Mouse (Mus musculus) stomach, postnatal 0 days (tissue): ENCODE data around the gene Reps2.
A peak's percentile ranks its signal among the peaks of the same experiment; 100 is the strongest.

Experiments
- CTCF ChIP-seq: IDR thresholded peaks from 2 replicates; pipeline ENCODE4 v1.5.1; 2016; ENCODE audit warnings: antibody characterized with exemption, low read depth, mild to moderate bottlenecking, moderate library complexity
- EP300 ChIP-seq: optimal IDR thresholded peaks from 2 replicates; pipeline ENCODE3; 2016; ENCODE audit warnings: antibody characterized with exemption

DNA sequence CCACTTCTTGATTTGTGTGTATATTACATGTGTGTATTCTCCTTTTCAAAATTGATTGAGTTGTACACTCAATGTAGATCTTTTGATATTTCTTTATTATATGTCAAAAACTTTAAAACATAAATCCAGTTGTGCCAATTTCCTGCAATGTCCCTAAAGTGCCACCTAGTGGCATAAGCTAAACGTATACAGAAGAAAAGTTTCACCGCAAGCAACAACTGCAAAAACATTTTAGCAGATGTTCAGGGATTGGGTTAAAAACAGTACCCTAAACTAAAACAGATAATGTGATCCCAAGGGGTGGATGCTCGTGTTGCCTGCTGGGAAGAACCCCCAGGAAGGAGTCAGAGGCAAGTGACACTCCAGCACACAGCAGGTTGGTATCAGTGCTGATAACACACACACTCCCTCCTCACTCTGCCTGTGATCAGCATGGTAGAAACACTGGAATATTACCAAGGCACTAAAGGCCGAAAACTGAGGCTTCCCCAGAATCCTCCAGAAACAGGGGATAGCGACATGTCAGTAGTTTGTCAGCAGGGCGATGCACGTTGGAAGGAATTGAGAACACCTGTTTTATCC is 189.5 kb downstream of the Reps2 start:
- peak; percentile 64 for TF ChIP-seq CTCF
- no peak for TF ChIP-seq EP300
